Mouse (Mus musculus) cerebellum, adult 2 months (tissue): ENCODE measurements around the gene Aff3.

Experiments used
- CTCF ChIP-seq: fragments of 200-500 bp; IDR thresholded peaks from 2 replicates; pipeline ENCODE4 v1.5.1; 2011; ENCODE audit warnings: low read depth, mild to moderate bottlenecking, control low read depth, low read length, moderate library complexity, borderline replicate concordance; ENCODE audit not compliant: insufficient read depth
- POLR2A ChIP-seq: fragments of 200-500 bp; IDR thresholded peaks from 2 replicates; pipeline ENCODE4 v1.6.1; 2011; ENCODE audit warnings: low read length, control low read depth, borderline replicate concordance; ENCODE audit not compliant: insufficient read depth

GRCm38 (mm10) chr1:38532581-38532980, 132.2 kb downstream of the Aff3 start:
- no peak for TF ChIP-seq CTCF
- TF ChIP-seq POLR2A = no peak
